Mouse (Mus musculus) mouse embryonic stem cell (cell line): ENCODE measurements around the gene Fam117a.

Experiments used
- in situ Hi-C, 2 experiments: fragments of 300-500 bp; cut with MboI; formaldehyde crosslinking; loops; 1 replicate in 1 of 2; 3 replicates in 1 of 2; pipeline ENCODE4 v1.14.3; 2019 to 2020; ENCODE audit warnings: low sequenced_read_pairs in 2 of 2, low pct_unique_long_range_greater_than_20kb in 1 of 2, mixed read lengths in 1 of 2; ENCODE audit not compliant: unreplicated experiment in 1 of 2

Gene Fam117a

GRCm38 (mm10) chr11:95326243-95326642 lies 10.6 kb upstream of the Fam117a start:
- in situ Hi-C loops, result no loop called here

- in situ Hi-C loops, result no loop called here
Observed at GRCm38 (mm10) chr11:95328629-95329028, 8.2 kb upstream of the Fam117a start.

GRCm38 (mm10) chr11:95330662-95331061 lies 6.2 kb upstream of the Fam117a start:
- in situ Hi-C loops, result no loop called here

- in situ Hi-C loops, result no loop called here
Observed at GRCm38 (mm10) chr11:95333209-95333608, 3.6 kb upstream of the Fam117a start.

- in situ Hi-C loops, result no loop called here
Observed at GRCm38 (mm10) chr11:95333805-95334204, 3.0 kb upstream of the Fam117a start.

- in situ Hi-C loops, result no loop called here
Observed at GRCm38 (mm10) chr11:95334448-95335060, 2.3 kb upstream of the Fam117a start.

- in situ Hi-C loops, result no loop called here
Observed at GRCm38 (mm10) chr11:95337129-95337813, 453 bp downstream of the Fam117a start.

- in situ Hi-C loops, result no loop called here
Observed at GRCm38 (mm10) chr11:95337846-95338342, 1.1 kb downstream of the Fam117a start.

- in situ Hi-C loops, result no loop called here
Observed at GRCm38 (mm10) chr11:95339471-95340021, 2.7 kb downstream of the Fam117a start.

GRCm38 (mm10) chr11:95340259-95340658 lies 3.4 kb downstream of the Fam117a start:
- in situ Hi-C loops, result no loop called here

GRCm38 (mm10) chr11:95340664-95341063 lies 3.8 kb downstream of the Fam117a start:
- in situ Hi-C loops, result no loop called here

GRCm38 (mm10) chr11:95343180-95343579 lies 6.4 kb downstream of the Fam117a start:
- in situ Hi-C loops, result no loop called here

GRCm38 (mm10) chr11:95344181-95344580 lies 7.4 kb downstream of the Fam117a start:
- in situ Hi-C loops, result no loop called here

GRCm38 (mm10) chr11:95350289-95350688 lies 13.5 kb downstream of the Fam117a start:
- in situ Hi-C loops, result no loop called here

GRCm38 (mm10) chr11:95350960-95351359 lies 14.1 kb downstream of the Fam117a start:
- in situ Hi-C loops, result no loop called here

GRCm38 (mm10) chr11:95352686-95353085 lies 15.9 kb downstream of the Fam117a start:
- in situ Hi-C loops, result no loop called here

GRCm38 (mm10) chr11:95353226-95353625 lies 16.4 kb downstream of the Fam117a start:
- in situ Hi-C loops, result no loop called here

GRCm38 (mm10) chr11:95354228-95354944 lies 17.6 kb downstream of the Fam117a start:
- in situ Hi-C loops, result no loop called here

GRCm38 (mm10) chr11:95354945-95355660 lies 18.3 kb downstream of the Fam117a start:
- in situ Hi-C loops, result no loop called here
